Mouse (Mus musculus): ENCODE results near the gene Eif3g.

The Eif3g gene

DNA sequence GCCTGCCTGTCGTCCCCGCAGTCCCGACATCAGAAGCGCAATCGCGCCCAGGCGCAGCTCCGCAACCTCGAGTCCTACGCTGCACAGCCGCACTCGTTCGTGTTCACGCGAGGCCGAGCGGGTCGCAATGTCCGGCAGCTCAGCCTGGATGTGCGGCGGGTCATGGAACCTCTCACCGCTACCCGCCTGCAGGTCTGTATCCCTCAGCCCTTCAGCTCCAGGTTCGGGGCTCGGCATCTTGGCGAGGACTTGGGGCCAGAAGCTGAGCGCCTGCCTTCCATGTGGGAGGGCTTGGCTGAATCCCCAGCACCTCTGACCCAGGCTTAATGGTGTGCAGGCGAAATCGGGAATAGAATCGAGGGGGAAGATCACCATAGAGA is 10.0 kb downstream of the Eif3g start:
- DNase-seq (ENCODE audit: low read depth, low spot score), result no peak

DNA sequence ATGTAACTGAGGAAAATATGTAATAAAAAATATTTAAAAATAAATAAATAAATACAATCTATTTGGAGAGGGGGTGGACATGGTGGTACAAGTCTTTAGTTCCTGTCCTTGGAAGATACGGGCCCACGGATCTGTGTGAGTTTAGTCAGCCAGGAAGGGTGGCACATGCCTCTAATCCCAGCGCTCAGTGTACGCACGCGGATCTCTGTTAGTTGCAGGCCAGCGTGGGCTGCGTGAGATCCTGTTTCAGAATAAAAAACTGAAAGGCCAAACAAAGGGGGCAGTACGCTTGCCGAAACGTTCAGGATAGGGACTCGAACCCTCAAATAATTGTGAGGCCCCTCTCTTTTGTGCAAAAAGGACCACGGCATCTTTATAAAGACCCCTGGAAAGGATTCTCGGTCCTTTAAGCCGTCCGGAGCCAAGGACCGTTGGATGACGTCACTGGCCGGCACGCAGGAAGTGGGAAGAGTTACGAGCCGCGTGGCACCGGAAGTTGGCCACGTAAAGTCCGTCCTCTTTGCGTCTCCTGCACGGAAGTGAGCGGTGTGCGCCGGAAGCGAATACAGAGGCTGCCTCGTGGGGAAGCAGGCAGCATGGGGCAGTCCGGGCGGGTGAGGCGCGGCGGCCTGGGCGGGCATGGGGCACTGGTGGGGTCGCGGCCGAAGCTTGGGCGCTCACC is 10.6 kb downstream of the Eif3g start, which contains the start of gene Ppan:
Gene Ppan (plus strand): TSS at position 472 of the 682 bp plus-strand sequence.
- DNase-seq (ENCODE audit: low read depth, low spot score), result peak; percentile 96

DNA sequence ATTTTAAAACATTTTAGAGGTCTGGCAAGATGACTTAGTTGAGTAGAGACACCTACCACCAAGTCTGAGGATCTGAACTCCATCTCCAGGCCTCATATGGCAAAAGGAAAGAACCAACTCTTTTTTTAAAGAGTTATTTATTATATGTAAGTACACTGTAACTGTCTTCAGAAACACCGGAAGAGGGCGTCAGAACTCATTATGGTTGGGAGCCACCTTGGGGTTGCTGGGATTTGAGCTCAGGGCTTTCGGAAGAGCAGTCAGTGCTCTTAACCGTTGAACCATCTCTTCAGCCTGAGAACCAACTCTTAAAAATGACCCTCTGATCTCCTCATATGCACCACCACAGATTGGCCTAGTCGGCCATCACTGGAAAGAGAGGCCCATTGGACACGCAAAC is 11.2 kb downstream of the Eif3g start:
- DNase-seq (ENCODE audit: low read depth, low spot score), result no peak

DNA sequence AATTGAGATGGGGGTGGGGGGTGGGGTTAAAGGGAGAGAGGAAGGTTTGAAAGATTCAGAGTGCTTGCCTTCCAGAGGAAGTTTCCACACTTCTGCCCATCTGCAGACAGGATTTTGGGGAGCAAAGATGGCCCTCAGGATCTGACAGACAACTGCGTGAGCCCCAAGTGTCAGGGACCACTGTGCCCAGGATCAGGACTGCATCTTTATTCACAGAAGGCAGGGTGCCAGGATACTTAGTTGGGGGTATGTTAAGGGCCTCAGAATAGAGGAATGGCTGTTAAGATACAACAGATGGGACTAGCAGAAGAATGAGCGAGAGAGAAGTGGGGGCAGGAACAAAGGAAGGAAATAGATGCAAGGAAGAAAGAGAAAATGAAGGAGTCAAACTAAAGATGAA is 11.9 kb downstream of the Eif3g start:
- no peak for DNase-seq (ENCODE audit: low read depth, low spot score)

GRCm38 (mm10) chr9:20879097-20879792 is 19.2 kb downstream of the Eif3g start, which contains the start of gene Angptl6:
Gene Angptl6 (minus strand): TSS chr9:20879727.
- no peak for DNase-seq (ENCODE audit: low read depth, low spot score)

- no peak for DNase-seq (ENCODE audit: low read depth, low spot score)
Measured at GRCm38 (mm10) chr9:20878710-20879065, 19.7 kb downstream of the Eif3g start.

- DNase-seq (ENCODE audit: low read depth, low spot score), result peak; percentile 100
Measured at GRCm38 (mm10) chr9:20878041-20878709, 20.2 kb downstream of the Eif3g start.

- DNase-seq (ENCODE audit: low read depth, low spot score), result no peak
Measured at GRCm38 (mm10) chr9:20877118-20878040, 21.0 kb downstream of the Eif3g start.

- no peak for DNase-seq (ENCODE audit: low read depth, low spot score)
Measured at GRCm38 (mm10) chr9:20876318-20877117, 21.9 kb downstream of the Eif3g start.

DNA sequence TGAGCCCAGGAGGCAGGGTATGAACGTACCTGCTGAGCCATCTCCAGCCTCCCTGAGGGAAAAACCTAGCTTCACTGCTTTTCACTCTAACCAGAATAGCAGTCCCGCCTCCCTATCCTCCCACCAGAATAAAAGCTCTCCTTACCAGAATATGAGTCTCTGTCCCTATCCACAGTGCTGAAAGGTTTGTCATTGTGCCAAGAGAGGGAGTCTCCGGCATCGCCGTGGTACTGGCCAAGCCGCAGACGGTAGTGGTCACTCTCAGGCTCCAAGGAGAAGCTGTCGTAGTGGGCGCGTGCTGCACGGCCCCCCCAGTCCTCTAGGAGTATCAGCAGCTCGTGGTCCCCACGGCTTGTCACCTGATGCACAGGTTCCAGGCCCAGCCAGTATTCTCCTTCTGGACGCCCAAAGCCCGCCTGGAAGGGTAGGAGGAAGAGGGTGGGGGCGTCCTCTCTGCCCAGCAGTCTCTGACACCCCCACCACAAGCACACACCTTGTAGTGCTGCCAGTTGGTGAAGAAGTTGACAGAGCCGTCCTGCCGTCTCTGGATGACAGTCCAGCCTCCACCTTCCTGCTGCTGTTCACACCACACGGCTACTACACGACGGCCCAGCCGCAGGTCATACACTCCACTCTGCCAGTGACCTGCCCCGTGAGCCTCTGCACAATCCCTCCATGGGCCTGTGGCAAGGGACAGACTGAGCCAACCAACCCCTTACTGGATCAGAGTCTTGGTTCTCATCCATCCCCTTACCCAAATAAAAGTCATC is 23.2 kb downstream of the Eif3g start:
- no peak for DNase-seq (ENCODE audit: low read depth, low spot score)

- no peak for DNase-seq (ENCODE audit: low read depth, low spot score)
Measured at GRCm38 (mm10) chr9:20873521-20873920, 24.9 kb downstream of the Eif3g start.

GRCm38 (mm10) chr9:20872991-20873390 is 25.4 kb downstream of the Eif3g start:
- DNase-seq (ENCODE audit: low read depth, low spot score), result no peak

DNA sequence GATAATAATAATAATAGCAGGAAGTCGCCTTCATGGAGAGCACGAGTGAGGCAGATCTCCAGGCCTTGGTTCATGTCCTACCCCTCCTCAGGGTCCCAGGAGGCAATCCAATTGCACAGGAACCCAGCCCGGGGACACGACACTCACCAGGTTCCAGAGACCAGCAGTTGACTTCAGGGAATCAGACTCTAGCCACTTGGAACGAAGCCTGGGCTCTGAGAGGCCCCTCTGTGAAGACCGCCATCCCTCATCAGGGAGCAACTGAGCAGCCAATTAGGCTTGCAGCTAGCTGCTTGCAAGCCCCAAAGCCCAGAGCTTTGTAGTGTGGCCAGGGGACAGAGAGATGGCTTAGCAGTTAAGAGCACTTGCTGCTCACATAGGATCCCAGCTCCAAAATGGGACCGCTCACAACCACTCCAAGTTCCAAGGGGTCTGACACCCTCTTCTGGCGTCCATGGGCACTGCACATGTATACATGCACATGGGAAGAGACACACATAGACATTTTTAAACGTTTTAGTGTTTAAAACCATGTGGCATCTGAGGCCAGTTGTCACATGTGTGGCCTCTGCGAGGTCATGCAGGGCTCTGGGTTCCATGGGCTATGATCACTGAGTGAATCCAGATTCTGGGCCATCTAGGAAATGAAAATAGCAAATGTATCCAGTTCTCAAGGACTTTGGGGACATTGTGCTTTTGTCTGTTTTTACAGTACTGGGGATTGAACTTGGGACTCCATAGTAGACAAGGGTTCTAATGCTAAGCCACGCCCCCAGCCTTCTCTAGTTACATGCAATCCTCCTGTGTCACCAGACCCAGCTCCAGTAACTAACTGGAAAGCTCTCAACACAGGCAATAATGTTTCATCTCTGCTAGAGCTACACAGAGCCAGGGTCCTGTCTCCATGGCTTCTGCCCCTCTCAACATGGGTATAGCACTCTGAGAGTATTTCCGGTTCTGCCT is 27.9 kb downstream of the Eif3g start:
- no peak for DNase-seq (ENCODE audit: low read depth, low spot score)

DNA sequence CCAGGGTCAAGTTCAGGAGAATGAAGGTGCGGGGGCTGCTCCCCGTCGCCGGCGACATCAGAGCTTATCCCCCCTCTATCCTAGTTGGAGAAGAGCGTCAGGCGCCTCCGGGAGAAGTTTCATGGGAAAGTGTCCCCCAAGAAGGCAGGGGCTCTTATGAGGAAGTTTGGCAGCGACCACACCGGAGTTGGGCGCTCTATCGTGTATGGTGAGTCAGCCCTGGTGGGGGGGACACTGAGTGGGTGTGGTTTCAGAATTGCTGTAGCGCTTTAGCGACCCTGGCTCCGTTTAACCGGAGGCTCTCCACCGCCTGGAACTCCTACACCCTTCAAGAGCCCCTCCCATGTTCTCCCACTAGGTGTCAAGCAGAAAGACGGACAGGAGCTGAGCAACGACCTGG is 29.2 kb downstream of the Eif3g start:
- no peak for DNase-seq (ENCODE audit: low read depth, low spot score)

- DNase-seq (ENCODE audit: low read depth, low spot score), result no peak
Measured at GRCm38 (mm10) chr9:20868448-20869001, 29.9 kb downstream of the Eif3g start, which contains the start of gene A230050P20Rik. Gene A230050P20Rik (plus strand): TSS chr9:20868642.

- DNase-seq (ENCODE audit: low read depth, low spot score), result no peak
Measured at GRCm38 (mm10) chr9:20866879-20867278, 31.5 kb downstream of the Eif3g start.

DNA sequence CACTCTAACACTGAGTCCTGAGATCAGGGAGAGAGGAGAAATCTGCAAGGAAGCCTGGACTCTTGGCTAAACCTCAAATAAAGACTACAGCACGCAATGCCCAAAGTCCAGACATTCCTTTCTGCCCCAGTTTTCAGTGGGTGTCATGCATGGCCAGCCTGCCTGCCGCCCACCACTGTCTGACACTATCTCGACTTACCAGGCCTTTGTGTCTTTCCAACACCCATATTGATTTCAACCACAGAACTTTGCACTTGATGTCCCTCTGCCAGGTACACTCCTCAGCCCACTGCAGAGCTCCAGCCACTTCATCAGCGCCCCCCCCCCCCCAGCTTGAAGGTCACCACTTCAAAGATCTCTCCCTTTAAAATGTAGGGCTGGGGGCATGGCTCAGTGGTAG is 36.2 kb downstream of the Eif3g start:
- no peak for DNase-seq (ENCODE audit: low read depth, low spot score)

GRCm38 (mm10) chr9:20861821-20862220 is 36.6 kb downstream of the Eif3g start:
- no peak for DNase-seq (ENCODE audit: low read depth, low spot score)

Data from skeletal muscle tissue, adult 2 months (tissue).